7 mouse cellular contexts compared by ENCODE assay signal in genomic region chr10:71349290-71349689, GRCm38 (mm10). TPM values are rescaled to one million over a fixed set of nuclear protein-coding genes. Genes with fewer than 3 reads are reported as not detected.
DNase-seq lines count a peak whose midpoint lies in the region; ATAC-seq and TF ChIP-seq lines count a peak whose summit lies in the region.

No protein-coding gene starts in this region.

- no peaks in the 10 kb centered on the region for H3K9me3 ChIP-seq in hindbrain, embryonic 10.5 days
- no peaks in the 10 kb centered on the region for H3K9me3 ChIP-seq in lung, embryonic 16.5 days (ENCODE audit: control insufficient read depth, low read length)
- no peaks in the 10 kb centered on the region for H3K9me3 ChIP-seq in stomach, postnatal 0 days (ENCODE audit: control insufficient read depth, low read length)

- H3K9ac ChIP-seq in lung, embryonic 16.5 days (ENCODE audit: low read length) = peak overlapping the region; percentile 79; the same call in 1 of the 2 replicates
- H3K9ac ChIP-seq in stomach, postnatal 0 days (ENCODE audit: low read length) = no peak overlapping the region

- no peak for TF ChIP-seq POLR2A in lung, adult 2 months (IDR thresholded peaks at IDR 0.05; ENCODE audit: borderline replicate concordance, extremely low read depth, low read depth, low read length)

- peak overlapping the region; percentile 25 for H3K4me3 ChIP-seq in lung, adult 2 months (replicated peaks; ENCODE audit: extremely low read depth, low read depth, low read length)
- peak overlapping the region; percentile 82 for H3K4me3 ChIP-seq in hindbrain, embryonic 10.5 days
- peak overlapping the region; percentile 71 for H3K4me3 ChIP-seq in lung, embryonic 16.5 days (ENCODE audit: low read length)
- no peak overlapping the region for H3K4me3 ChIP-seq in stomach, postnatal 0 days (ENCODE audit: low read depth, low read length)

- H3K27ac ChIP-seq in hindbrain, embryonic 10.5 days = no peak overlapping the region
- H3K27ac ChIP-seq in lung, embryonic 16.5 days (ENCODE audit: low read length) = no peak overlapping the region
- H3K27ac ChIP-seq in stomach, postnatal 0 days (replicated peaks) = no peak overlapping the region

- whole genome bisulfite sequencing in lung, adult 2 months = 36% methylated on average over 1 of the region's 1 CpGs
- WGBS in hindbrain, embryonic 10.5 days = 90% methylated on average over 1 of the region's 1 CpGs
- WGBS in lung, embryonic 16.5 days = 67% methylated on average over 1 of the region's 1 CpGs
- WGBS in stomach, postnatal 0 days = 87% methylated on average over 1 of the region's 1 CpGs

- TF ChIP-seq EP300 in stomach, postnatal 0 days (optimal IDR thresholded peaks at IDR 0.05) = no peak

- H3K36me3 ChIP-seq in hindbrain, embryonic 10.5 days = peaks cover 27% of the 10 kb centered on the region
- H3K36me3 ChIP-seq in lung, embryonic 16.5 days (ENCODE audit: control insufficient read depth, insufficient read depth, low read length) = no peaks in the 10 kb centered on the region; the same call in 1 of the 2 replicates
- no peaks in the 10 kb centered on the region for H3K36me3 ChIP-seq in stomach, postnatal 0 days (ENCODE audit: control insufficient read depth, insufficient read depth, low read length)

- peaks cover 15% of the 10 kb centered on the region for H3K4me1 ChIP-seq in lung, adult 2 months (ENCODE audit: control insufficient read depth, insufficient read depth, low read length)
- peaks cover 37% of the 10 kb centered on the region for H3K4me1 ChIP-seq in hindbrain, embryonic 10.5 days (replicated peaks)
- peaks cover 19% of the 10 kb centered on the region for H3K4me1 ChIP-seq in lung, embryonic 16.5 days (replicated peaks; ENCODE audit: control insufficient read depth, insufficient read depth, low read length)
- peaks cover 5% of the 10 kb centered on the region for H3K4me1 ChIP-seq in stomach, postnatal 0 days (replicated peaks; ENCODE audit: control insufficient read depth, insufficient read depth)

- ATAC-seq in lung, embryonic 16.5 days (ENCODE audit: low read depth) = no peak
- ATAC-seq in stomach, postnatal 0 days (ENCODE audit: low FRiP score, low TSS enrichment) = no peak

- intact Hi-C loops in gastrocnemius, postnatal 36 days (cut with DNase I) = no loop called here

- H3K4me2 ChIP-seq in lung, embryonic 16.5 days (ENCODE audit: low read depth, low read length) = peak overlapping the region; percentile 83
- H3K4me2 ChIP-seq in stomach, postnatal 0 days (replicated peaks; ENCODE audit: low read depth) = peak overlapping the region; percentile 96

- no peaks in the 10 kb centered on the region for H3K27me3 ChIP-seq in hindbrain, embryonic 10.5 days (ENCODE audit: insufficient read depth, poor library complexity, severe bottlenecking)
- H3K27me3 ChIP-seq in lung, embryonic 16.5 days (ENCODE audit: control insufficient read depth, insufficient read depth, low read depth, low read length) = no peaks in the 10 kb centered on the region
- H3K27me3 ChIP-seq in stomach, postnatal 0 days (ENCODE audit: control insufficient read depth, insufficient read depth, low read length) = no peaks in the 10 kb centered on the region

- no peak for DNase-seq in lung, adult 2 months
- DNase-seq in lung, postnatal 14 days = no peak
- DNase-seq in hindbrain, embryonic 10.5 days (ENCODE audit: low spot score) = no peak
- DNase-seq in stomach, postnatal 0 days (ENCODE audit: low spot score) = no peak
- DNase-seq in gastrocnemius, postnatal 36 days = no peak
- no peak for DNase-seq in layer of hippocampus, adult 9-11 months

- TF ChIP-seq CTCF in lung, adult 2 months (IDR thresholded peaks at IDR 0.05; ENCODE audit: insufficient read depth, low read length) = no peak
- no peak for TF ChIP-seq CTCF in stomach, postnatal 0 days (IDR thresholded peaks at IDR 0.05; ENCODE audit: low read depth)

RNA-seq across cellular contexts. Expression of gene Ipmk, which starts 1.7 kb away (rescaled TPM):
- 12.2 and 12.4 TPM in 2 replicates for polyA plus RNA-seq in lung, adult 2 months (2012; rRNA removed)
- 15.5 and 20.0 TPM in 2 replicates for polyA plus RNA-seq in hindbrain, embryonic 10.5 days (2016; fragmentation: Nextera tagmentation; extraction: Ambion mirVana)
- 12.6 and 14.0 TPM in 2 replicates for polyA plus RNA-seq in lung, embryonic 16.5 days (2015; fragmentation: Nextera tagmentation; extraction: Ambion mirVana)
- 9.0 and 9.7 TPM in 2 replicates for polyA plus RNA-seq in stomach, postnatal 0 days (2015; fragmentation: Nextera tagmentation; extraction: Ambion mirVana)
- 10 to 100 TPM; 14.8 to 16.9 TPM for total RNA-seq in gastrocnemius, postnatal 36 days (2021)

RNA-seq across cellular contexts. Expression of gene Cisd1, which starts 4.5 kb away (rescaled TPM):
- 35.7 and 40.6 TPM in 2 replicates for polyA plus RNA-seq in lung, adult 2 months (2012; rRNA removed)
- 148 and 166 TPM in 2 replicates for polyA plus RNA-seq in hindbrain, embryonic 10.5 days (2016; fragmentation: Nextera tagmentation; extraction: Ambion mirVana)
- polyA plus RNA-seq in lung, embryonic 16.5 days (2015; fragmentation: Nextera tagmentation; extraction: Ambion mirVana) = 82.1 and 88.9 TPM in 2 replicates
- 143 and 147 TPM in 2 replicates for polyA plus RNA-seq in stomach, postnatal 0 days (2015; fragmentation: Nextera tagmentation; extraction: Ambion mirVana)
- 100 to 1,000 TPM; 201 to 223 TPM for total RNA-seq in gastrocnemius, postnatal 36 days (2021)
